Mouse (Mus musculus) hindbrain, embryonic 16.5 days (tissue): ENCODE results near the gene Adprh. TPM values are rescaled to one million over a fixed set of nuclear protein-coding genes. Genes with fewer than 3 reads are reported as not detected.

Experiments
- ATAC-seq: fragments of 200-750 bp; cut with Nextera tagmentation; 2 replicates; pipeline ENCODE4 v1.8.0; 2017; ENCODE audit warnings: moderate TSS enrichment, moderate library complexity
- H3K27ac ChIP-seq: fragments of 300-500 bp; sonication (generic); 2 replicates; pipeline ENCODE4 v1.5.1; 2014; ENCODE audit warnings: low read depth, mild to moderate bottlenecking, control low read depth, low read length, moderate library complexity
- H3K27me3 ChIP-seq: fragments of 300-500 bp; sonication (generic); replicated peaks from 2 replicates; pipeline ENCODE4 v1.6.1; 2014; ENCODE audit warnings: low read length; ENCODE audit not compliant: control insufficient read depth, insufficient read depth
- H3K36me3 ChIP-seq: fragments of 300-500 bp; sonication (generic); 2 replicates; pipeline ENCODE4 v1.6.1; 2014; ENCODE audit warnings: mild to moderate bottlenecking, low read length, moderate library complexity, mixed read lengths; ENCODE audit not compliant: control insufficient read depth, insufficient read depth
- H3K4me1 ChIP-seq: fragments of 300-500 bp; sonication (generic); 2 replicates; pipeline ENCODE4 v1.6.1; 2014; ENCODE audit warnings: low read depth, low read length; ENCODE audit not compliant: control insufficient read depth, insufficient read depth
- H3K4me2 ChIP-seq: fragments of 300-500 bp; sonication (generic); 2 replicates; pipeline ENCODE4 v1.6.1; 2014; ENCODE audit warnings: mild to moderate bottlenecking, low read length, control low read depth, moderate library complexity
- H3K4me3 ChIP-seq: fragments of 300-500 bp; sonication (generic); 2 replicates; pipeline ENCODE4 v1.5.1; 2014; ENCODE audit warnings: mild to moderate bottlenecking, low read length, control low read depth, moderate library complexity
- H3K9ac ChIP-seq: fragments of 300-500 bp; sonication (generic); 2 replicates; pipeline ENCODE4 v1.6.1; 2014; ENCODE audit warnings: low read depth, mild to moderate bottlenecking, control low read depth, low read length, moderate library complexity
- H3K9me3 ChIP-seq: fragments of 300-500 bp; sonication (generic); 2 replicates; pipeline ENCODE4 v1.6.1; 2014; ENCODE audit warnings: mild to moderate bottlenecking, low read length, moderate library complexity; ENCODE audit not compliant: control insufficient read depth
- WGBS: fragments of 180-500 bp; shearing (Covaris S2); extraction: QIAGEN DNeasy Blood & Tissue Kit; methylation state at CpG from one replicate; pipeline ENCODE4 v1.1.7; 2014; 5-methylcytosine and 5-hydroxymethylcytosine counted together
- polyA plus RNA-seq: library from polyadenylated mRNA; unstranded; fragments of >200 nt; fragmentation: Nextera tagmentation; extraction: Ambion mirVana; gene quantifications from 2 replicates; pipeline ENCODE4 v1.2.1, GENCODE M21; 2015

Gene Adprh
- polyA plus RNA-seq, 1 experiment from 2014 or later, result 159 TPM

GRCm38 (mm10) chr16:38406708-38407107 is 45.8 kb downstream of the Adprh start:
- no peak overlapping the region for H3K4me3 ChIP-seq
- H3K27ac ChIP-seq, result no peak overlapping the region
- no peak overlapping the region for H3K4me2 ChIP-seq
- ATAC-seq, result no peak
- H3K36me3 ChIP-seq, result no peaks in the 10 kb centered on the region
- H3K9me3 ChIP-seq, result no peaks in the 10 kb centered on the region
- WGBS, result 82% methylated on average over 6 of the region's 6 CpGs
- H3K9ac ChIP-seq, result no peak overlapping the region
- no peaks in the 10 kb centered on the region for H3K27me3 ChIP-seq
- H3K4me1 ChIP-seq, result no peaks in the 10 kb centered on the region

- ATAC-seq, result no peak
- WGBS, result 72% methylated on average over 5 of the region's 5 CpGs
- Histone ChIP-seq H3K9me3 (no peaks in the 10 kb centered on the region), H3K27me3 (no peaks in the 10 kb centered on the region), H3K4me3 (no peak overlapping the region), H3K27ac (no peak overlapping the region), H3K4me1 (no peaks in the 10 kb centered on the region), H3K36me3 (no peaks in the 10 kb centered on the region), H3K9ac (no peak overlapping the region), H3K4me2 (no peak overlapping the region)
Observed at GRCm38 (mm10) chr16:38406293-38406692, 46.2 kb downstream of the Adprh start.

GRCm38 (mm10) chr16:38403639-38404038 is 48.9 kb downstream of the Adprh start:
- Histone ChIP-seq H3K4me3 (no peak overlapping the region), H3K9ac (no peak overlapping the region), H3K36me3 (no peaks in the 10 kb centered on the region), H3K4me2 (no peak overlapping the region), H3K4me1 (peaks cover 11% of the 10 kb centered on the region), H3K27ac (no peak overlapping the region), H3K27me3 (no peaks in the 10 kb centered on the region), H3K9me3 (no peaks in the 10 kb centered on the region)
- 92% methylated on average over 7 of the region's 7 CpGs for WGBS
- ATAC-seq, result no peak

DNA sequence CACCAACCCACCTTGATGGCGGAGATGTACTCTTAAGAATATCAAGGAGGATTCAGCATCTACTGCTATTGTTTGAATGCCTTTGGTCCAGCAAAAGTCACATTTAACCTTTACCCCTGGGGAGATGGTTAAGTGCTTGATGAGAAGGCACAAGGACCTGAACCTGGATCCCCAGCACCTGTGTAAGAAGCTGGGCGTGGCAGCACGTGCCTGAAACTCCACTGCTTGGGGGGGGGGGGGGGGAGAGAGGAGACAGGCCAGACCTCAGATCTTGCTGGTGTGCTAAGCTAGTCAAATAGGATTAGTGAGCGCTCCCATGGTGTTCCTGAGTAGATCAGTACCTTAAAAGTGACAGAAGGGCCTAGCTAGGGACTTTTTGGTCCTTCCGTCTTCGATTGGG is 51.0 kb downstream of the Adprh start:
- 87% methylated on average over 6 of the region's 6 CpGs for WGBS
- no peak for ATAC-seq
- Histone ChIP-seq H3K27me3 (no peaks in the 10 kb centered on the region), H3K4me2 (no peak overlapping the region), H3K4me1 (peaks cover 11% of the 10 kb centered on the region), H3K36me3 (no peaks in the 10 kb centered on the region), H3K27ac (no peak overlapping the region), H3K9ac (no peak overlapping the region), H3K4me3 (no peak overlapping the region), H3K9me3 (no peaks in the 10 kb centered on the region)

GRCm38 (mm10) chr16:38400311-38400960 is 52.1 kb downstream of the Adprh start:
- Histone ChIP-seq H3K27me3 (no peaks in the 10 kb centered on the region), H3K4me3 (peak overlapping the region; percentile 33; the same call in 1 of the 2 replicates), H3K9ac (peak overlapping the region; percentile 59; the same call in 1 of the 2 replicates), H3K4me2 (peak overlapping the region; percentile 66), H3K36me3 (no peaks in the 10 kb centered on the region), H3K9me3 (no peaks in the 10 kb centered on the region), H3K4me1 (peaks cover 11% of the 10 kb centered on the region), H3K27ac (peak overlapping the region; percentile 7)
- WGBS, result 70% methylated on average over 9 of the region's 9 CpGs
- no peak; the same call in 1 of the 2 replicates for ATAC-seq

DNA sequence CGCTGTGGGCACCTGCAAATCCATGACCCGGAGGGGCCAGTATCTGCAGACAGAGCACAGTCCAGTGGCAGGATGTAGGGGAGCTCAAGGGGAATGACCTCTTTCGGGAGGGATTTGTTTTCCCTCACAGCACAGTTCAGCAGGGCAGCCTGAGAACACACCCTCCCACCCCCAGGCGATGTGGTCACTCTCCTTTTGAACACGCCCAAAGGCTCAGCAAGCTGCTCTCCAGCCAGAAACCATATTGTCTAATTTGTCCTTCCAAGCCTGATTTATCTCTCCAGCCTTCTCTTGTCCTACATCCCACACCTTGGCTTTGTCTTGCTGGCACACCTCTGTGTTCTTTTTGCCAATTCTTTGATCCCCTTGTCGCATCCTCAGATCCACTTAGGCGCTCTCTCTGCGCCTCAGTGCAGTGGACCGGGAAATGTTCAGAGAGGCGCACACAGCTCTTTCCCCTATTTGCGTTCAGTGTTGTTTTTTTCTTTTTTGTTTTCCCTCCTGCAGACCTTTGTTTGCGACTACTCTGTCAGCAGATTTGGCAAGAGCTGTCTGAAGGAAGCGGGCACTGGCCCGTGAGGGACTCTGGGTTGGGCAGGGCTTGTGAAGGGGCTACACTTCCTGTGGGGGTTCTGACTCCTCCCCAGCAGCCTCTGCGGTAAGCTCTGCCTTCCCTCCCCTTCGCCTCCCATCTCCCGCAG is 52.8 kb downstream of the Adprh start:
- peak; percentile 96 for ATAC-seq
- Histone ChIP-seq H3K9ac (peak overlapping the region; percentile 59), H3K4me1 (peaks cover 11% of the 10 kb centered on the region), H3K4me2 (peak overlapping the region; percentile 66), H3K4me3 (peak overlapping the region; percentile 33), H3K27ac (peak overlapping the region; percentile 7), H3K27me3 (no peaks in the 10 kb centered on the region), H3K36me3 (no peaks in the 10 kb centered on the region), H3K9me3 (no peaks in the 10 kb centered on the region)
- WGBS, result 13% methylated on average over 17 of the region's 17 CpGs

GRCm38 (mm10) chr16:38399076-38399475 is 53.4 kb downstream of the Adprh start:
- no peak for ATAC-seq

DNA sequence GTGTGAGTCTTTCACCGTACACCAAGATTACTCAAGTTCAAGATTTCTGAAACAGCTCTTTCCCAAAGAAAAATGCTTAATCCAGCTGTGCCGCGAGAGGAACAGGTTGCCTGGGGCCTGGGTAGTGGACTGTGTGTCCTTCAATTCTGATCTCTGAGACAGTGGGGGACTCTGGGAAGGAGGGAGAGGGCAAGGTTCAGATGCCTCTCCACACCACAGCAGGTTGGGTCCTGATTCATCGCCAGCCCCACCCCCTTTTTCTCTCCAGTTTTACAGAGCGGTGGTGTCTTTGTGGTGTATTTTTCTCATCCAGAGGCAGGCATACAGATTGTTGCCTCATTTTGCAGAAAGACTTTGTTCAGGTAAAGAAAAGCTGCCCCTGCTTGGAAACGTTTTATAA is 54.2 kb downstream of the Adprh start:
- H3K4me2 ChIP-seq, result no peak overlapping the region
- WGBS, result 84% methylated on average over 6 of the region's 6 CpGs
- no peak overlapping the region for H3K4me3 ChIP-seq

More at GRCm38 (mm10) chr16:38399076-38399475, 53.4 kb downstream of the Adprh start:
- 68% methylated on average over 3 of the region's 3 CpGs for WGBS
- Histone ChIP-seq H3K36me3 (no peaks in the 10 kb centered on the region), H3K4me2 (peak overlapping the region; percentile 66), H3K9me3 (no peaks in the 10 kb centered on the region), H3K4me3 (no peak overlapping the region), H3K4me1 (peaks cover 11% of the 10 kb centered on the region), H3K27ac (peak overlapping the region; percentile 7), H3K9ac (peak overlapping the region; percentile 59), H3K27me3 (no peaks in the 10 kb centered on the region)

GRCm38 (mm10) chr16:38396155-38396554 is 56.3 kb downstream of the Adprh start:
- peaks cover 11% of the 10 kb centered on the region for H3K4me1 ChIP-seq
- no peak overlapping the region for H3K4me3 ChIP-seq
- no peak for ATAC-seq
- H3K27ac ChIP-seq, result no peak overlapping the region
- H3K4me2 ChIP-seq, result no peak overlapping the region
- no peak overlapping the region for H3K9ac ChIP-seq
- H3K27me3 ChIP-seq, result no peaks in the 10 kb centered on the region
- H3K9me3 ChIP-seq, result no peaks in the 10 kb centered on the region
- 71% methylated on average over 13 of the region's 13 CpGs for WGBS
- no peaks in the 10 kb centered on the region for H3K36me3 ChIP-seq

More for the DNA sequence above, 54.2 kb downstream of the Adprh start:
- Histone ChIP-seq H3K9ac (no peak overlapping the region), H3K4me1 (peaks cover 11% of the 10 kb centered on the region), H3K27me3 (no peaks in the 10 kb centered on the region), H3K9me3 (no peaks in the 10 kb centered on the region), H3K27ac (no peak overlapping the region), H3K36me3 (no peaks in the 10 kb centered on the region)
- no peak for ATAC-seq
